ENCODE assay signal across 27 mouse cellular contexts in genomic region chr7:90116100-90116499, GRCm38 (mm10).
"Had no signal": no experiment of that assay in that cellular context is flagged by ENCODE, and none has a peak within 500 bp of the region (broad histone marks: within the 10 kb centered on the region; RNA-seq: fewer than 3 reads in every experiment).

No protein-coding gene starts in this region.

- H3K4me2 ChIP-seq: embryonic facial prominence, embryonic 12.5 days; embryonic facial prominence, embryonic 13.5 days; embryonic facial prominence, embryonic 15.5 days; forebrain, embryonic 12.5 days; forebrain, embryonic 13.5 days; forebrain, embryonic 15.5 days; heart, embryonic 11.5 days had no signal

- DNase-seq: cerebellum, adult 9-10 months; cerebellum, adult 9-11 months; cerebellum, postnatal 10 days; cerebellum, postnatal 14 days; cerebellum, postnatal 25 days; cerebellum, postnatal 36 days; embryo, embryonic 11 days; forebrain, postnatal 0 days; gastrocnemius, adult 2 months; gastrocnemius, postnatal 10 days; gastrocnemius, postnatal 14 days; gastrocnemius, postnatal 25 days; gastrocnemius, postnatal 36 days; heart, adult 18-20 months had no signal

- H3K27ac ChIP-seq: embryonic facial prominence, embryonic 10.5 days; embryonic facial prominence, embryonic 12.5 days; embryonic facial prominence, embryonic 13.5 days; embryonic facial prominence, embryonic 15.5 days; forebrain, embryonic 10.5 days; forebrain, embryonic 12.5 days; forebrain, embryonic 13.5 days; forebrain, embryonic 15.5 days; gastrocnemius, adult 2 months; heart, embryonic 10.5 days had no signal

- H3K9ac ChIP-seq: embryonic facial prominence, embryonic 12.5 days; embryonic facial prominence, embryonic 13.5 days; embryonic facial prominence, embryonic 15.5 days; forebrain, embryonic 12.5 days; forebrain, embryonic 13.5 days; forebrain, embryonic 15.5 days; forebrain, postnatal 0 days had no signal

- H3K4me1 ChIP-seq: embryonic facial prominence, embryonic 10.5 days; embryonic facial prominence, embryonic 12.5 days; embryonic facial prominence, embryonic 13.5 days; embryonic facial prominence, embryonic 15.5 days; forebrain, embryonic 10.5 days; forebrain, embryonic 12.5 days; forebrain, embryonic 13.5 days; forebrain, embryonic 15.5 days; heart, embryonic 10.5 days had no signal

- ATAC-seq: forebrain, embryonic 13.5 days; forebrain, embryonic 14.5 days; forebrain, embryonic 15.5 days; forebrain, embryonic 16.5 days; forebrain, postnatal 0 days had no signal

- H3K4me3 ChIP-seq: embryonic facial prominence, embryonic 10.5 days; embryonic facial prominence, embryonic 12.5 days; embryonic facial prominence, embryonic 13.5 days; embryonic facial prominence, embryonic 15.5 days; erythroblast, embryonic 14.5 days; forebrain, embryonic 10.5 days; forebrain, embryonic 12.5 days; forebrain, embryonic 13.5 days; forebrain, embryonic 15.5 days; gastrocnemius, adult 2 months; heart, embryonic 10.5 days had no signal

- H3K36me3 ChIP-seq: embryonic facial prominence, embryonic 10.5 days; embryonic facial prominence, embryonic 12.5 days; embryonic facial prominence, embryonic 13.5 days; embryonic facial prominence, embryonic 15.5 days; forebrain, embryonic 10.5 days; forebrain, embryonic 12.5 days; forebrain, embryonic 15.5 days; heart, embryonic 10.5 days had no signal

- H3K9me3 ChIP-seq: embryonic facial prominence, embryonic 10.5 days; embryonic facial prominence, embryonic 12.5 days; embryonic facial prominence, embryonic 13.5 days; embryonic facial prominence, embryonic 15.5 days; forebrain, embryonic 10.5 days; forebrain, embryonic 12.5 days; forebrain, embryonic 13.5 days; forebrain, embryonic 15.5 days; heart, embryonic 10.5 days had no signal

- H3K27me3 ChIP-seq: embryonic facial prominence, embryonic 12.5 days; embryonic facial prominence, embryonic 13.5 days; embryonic facial prominence, embryonic 15.5 days; forebrain, embryonic 12.5 days; forebrain, embryonic 13.5 days; forebrain, embryonic 15.5 days had no signal
